Mouse (Mus musculus): ENCODE measurements around the gene Epo.

Gene Epo

GRCm38 (mm10) chr5:137476964-137477363 lies 56.1 kb downstream of the Epo start, which contains the start of gene Zan:
Gene Zan (minus strand): TSS chr5:137477064.
- DNase-seq (ENCODE audit: low spot score), result no peak

- DNase-seq (ENCODE audit: low spot score), result no peak
These were observed 58.7 kb downstream of the Epo start for GRCm38 (mm10) chr5:137474351-137474750.

- DNase-seq (ENCODE audit: low spot score), result no peak
These were observed 60.7 kb downstream of the Epo start for GRCm38 (mm10) chr5:137472252-137472904.

GRCm38 (mm10) chr5:137466946-137467345 lies 66.1 kb downstream of the Epo start:
- DNase-seq (ENCODE audit: low spot score), result no peak

- DNase-seq (ENCODE audit: low spot score), result no peak
These were observed 68.0 kb downstream of the Epo start for GRCm38 (mm10) chr5:137465049-137465448.

GRCm38 (mm10) chr5:137455866-137456591 lies 77.0 kb downstream of the Epo start:
- no peak for DNase-seq (ENCODE audit: low spot score)

- DNase-seq (ENCODE audit: low spot score), result no peak
These were observed 77.8 kb downstream of the Epo start for GRCm38 (mm10) chr5:137455206-137455605.

GRCm38 (mm10) chr5:137445536-137445935 lies 87.5 kb downstream of the Epo start:
- DNase-seq (ENCODE audit: low spot score), result no peak

- no peak for DNase-seq (ENCODE audit: low spot score)
These were observed 92.7 kb downstream of the Epo start for GRCm38 (mm10) chr5:137440216-137440855.

- DNase-seq (ENCODE audit: low spot score), result no peak
These were observed 99.2 kb downstream of the Epo start for GRCm38 (mm10) chr5:137433889-137434288.
